Mouse (Mus musculus) heart, embryonic 14.5 days (tissue): ENCODE results near the gene Gm49711. TPM values are rescaled to one million over a fixed set of nuclear protein-coding genes. Genes with fewer than 3 reads are reported as not detected.

Experiments
- ATAC-seq: fragments of 200-750 bp; cut with Nextera tagmentation; 2 replicates; pipeline ENCODE4 v1.8.0; 2017; ENCODE audit warnings: low read depth, moderate TSS enrichment; ENCODE audit not compliant: insufficient number of reproducible peaks, insufficient read depth, low FRiP score
- H3K27ac ChIP-seq, 2 experiments: fragments of 200-500 bp in 1 of 2; fragments of 300-500 bp in 1 of 2; sonication (generic) in 1 of 2; replicated peaks in 1 of 2; 2 replicates each; pipeline ENCODE4 v1.5.1; 2012 to 2014; ENCODE audit warnings: low read depth in 2 of 2, low read length in 2 of 2, control low read depth in 1 of 2, mild to moderate bottlenecking in 1 of 2, mixed read lengths in 1 of 2; ENCODE audit not compliant: control insufficient read depth in 1 of 2, insufficient read depth in 1 of 2
- H3K27me3 ChIP-seq: fragments of 300-500 bp; sonication (generic); 2 replicates; pipeline ENCODE4 v1.6.1; 2014; ENCODE audit warnings: mild to moderate bottlenecking, low read length, control low read depth; ENCODE audit not compliant: control insufficient read depth, insufficient read depth
- H3K36me3 ChIP-seq: fragments of 300-500 bp; sonication (generic); 2 replicates; pipeline ENCODE4 v1.6.1; 2014; ENCODE audit warnings: mild to moderate bottlenecking, control low read depth, low read length, mixed read lengths; ENCODE audit not compliant: control insufficient read depth, insufficient read depth
- H3K4me1 ChIP-seq, 2 experiments: fragments of 200-500 bp in 1 of 2; fragments of 300-500 bp in 1 of 2; sonication (generic) in 1 of 2; 2 replicates each; pipeline ENCODE4 v1.6.1; 2012 to 2014; ENCODE audit warnings: low read length in 2 of 2, control low read depth in 1 of 2, mixed read lengths in 1 of 2; ENCODE audit not compliant: control insufficient read depth in 2 of 2, insufficient read depth in 2 of 2
- H3K4me2 ChIP-seq: fragments of 300-500 bp; sonication (generic); 2 replicates; pipeline ENCODE4 v1.6.1; 2014; ENCODE audit warnings: mild to moderate bottlenecking, low read length
- H3K4me3 ChIP-seq, 2 experiments: fragments of 200-500 bp in 1 of 2; fragments of 300-500 bp in 1 of 2; sonication (generic) in 1 of 2; 2 replicates each; pipeline ENCODE4 v1.5.1; 2012 to 2014; ENCODE audit warnings: low read length in 2 of 2, mild to moderate bottlenecking in 2 of 2, control low read depth in 1 of 2, low read depth in 1 of 2, moderate library complexity in 1 of 2; ENCODE audit not compliant: control insufficient read depth in 1 of 2, insufficient read depth in 1 of 2
- H3K9ac ChIP-seq: fragments of 300-500 bp; sonication (generic); 2 replicates; pipeline ENCODE4 v1.6.1; 2014; ENCODE audit warnings: mild to moderate bottlenecking, low read length
- H3K9me3 ChIP-seq: fragments of 300-500 bp; sonication (generic); 2 replicates; pipeline ENCODE4 v1.6.1; 2016; ENCODE audit warnings: low read length, control low read depth; ENCODE audit not compliant: control insufficient read depth
- WGBS: fragments of 180-500 bp; shearing (Covaris S2); extraction: QIAGEN DNeasy Blood & Tissue Kit; methylation state at CpG from one replicate; pipeline ENCODE4 v1.1.7; 2014; 5-methylcytosine and 5-hydroxymethylcytosine counted together
- polyA plus RNA-seq: library from polyadenylated mRNA; unstranded; fragments of >200 nt; fragmentation: Nextera tagmentation; extraction: Ambion mirVana; gene quantifications from 2 replicates; pipeline ENCODE4 v1.2.1, GENCODE M21; 2014

The Gm49711 gene
- polyA plus RNA-seq, 1 experiment from 2014 or later, result not detected

DNA sequence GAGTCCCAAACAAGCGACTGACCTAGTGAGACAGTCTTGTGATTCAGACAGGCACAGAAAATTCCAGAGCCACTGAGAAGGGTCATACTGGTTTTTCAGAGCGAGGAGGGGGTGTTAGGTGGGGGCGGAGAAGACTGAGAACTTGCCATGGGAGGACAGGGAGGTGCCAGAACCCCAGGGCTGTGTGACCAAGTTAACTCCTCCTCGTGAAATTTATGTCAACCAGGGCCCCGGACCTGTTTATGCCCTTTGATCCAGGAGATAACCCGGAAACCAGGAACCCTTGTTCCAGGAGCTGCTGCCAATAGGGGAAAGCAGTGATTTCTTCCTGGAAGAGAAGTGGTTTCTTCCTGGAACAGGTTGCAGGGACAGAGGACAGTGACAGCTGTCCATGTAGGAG lies 101.0 kb downstream of the Gm49711 start:
- Histone ChIP-seq H3K4me2 (peak overlapping the region; percentile 95), H3K9ac (peak overlapping the region; percentile 61), H3K36me3 (no peaks in the 10 kb centered on the region), H3K27ac (no peak overlapping the region), H3K9me3 (no peaks in the 10 kb centered on the region), H3K4me3 (peak overlapping the region; percentile 53), H3K4me1 (peaks cover 6% of the 10 kb centered on the region in 2 experiments; a peak in 3 of 4 replicates), H3K27me3 (no peaks in the 10 kb centered on the region)
- no peak for ATAC-seq
- WGBS, result 29% methylated on average over 6 of the region's 6 CpGs

DNA sequence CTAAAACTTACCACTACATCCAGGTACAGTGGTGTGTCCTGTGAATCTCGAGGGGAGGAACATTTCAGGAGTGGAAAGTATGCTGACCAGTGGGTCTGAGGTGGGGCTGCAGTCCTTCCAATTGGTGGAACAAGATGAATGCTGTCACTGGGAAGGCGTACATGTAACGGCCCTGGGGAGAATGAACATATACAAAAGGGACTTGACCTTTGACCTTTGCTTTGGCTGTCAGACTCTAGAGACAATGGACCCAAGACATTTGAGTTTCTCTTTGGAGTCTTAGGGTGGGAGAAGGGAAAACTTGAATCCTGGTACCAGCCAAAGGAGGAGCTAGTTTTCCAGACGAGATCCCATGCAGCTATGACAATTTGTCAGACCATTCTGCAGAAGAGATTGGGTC lies 104.2 kb downstream of the Gm49711 start:
- Histone ChIP-seq H3K4me3 (no peak overlapping the region), H3K27ac (no peak overlapping the region), H3K4me1 (peaks cover 6% of the 10 kb centered on the region in 2 experiments; a peak in 3 of 4 replicates), H3K27me3 (no peaks in the 10 kb centered on the region), H3K9ac (no peak overlapping the region), H3K36me3 (no peaks in the 10 kb centered on the region), H3K9me3 (no peaks in the 10 kb centered on the region), H3K4me2 (no peak overlapping the region)
- 78% methylated on average over 4 of the region's 4 CpGs for WGBS
- no peak for ATAC-seq

DNA sequence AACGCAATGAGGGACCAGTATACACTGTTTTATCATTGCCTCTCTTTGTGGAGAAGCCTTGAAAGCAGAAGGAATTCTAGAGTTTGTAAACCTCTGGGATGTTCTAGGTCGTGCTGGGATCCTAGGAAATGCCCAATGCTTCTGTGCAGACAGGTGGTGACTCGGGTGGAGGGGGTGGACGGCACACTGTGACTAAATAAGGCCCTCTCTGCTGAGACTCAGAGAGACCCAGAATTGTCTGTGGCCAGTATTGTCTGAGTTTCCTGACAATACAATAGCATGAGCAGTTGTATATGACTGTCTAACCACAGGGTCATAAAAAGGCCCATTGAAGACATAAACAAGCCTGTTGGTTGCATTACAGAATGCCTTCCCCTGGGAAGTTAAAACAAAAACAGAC lies 105.4 kb downstream of the Gm49711 start:
- Histone ChIP-seq H3K4me1 (peaks cover 4 to 6% of the 10 kb centered on the region in 2 experiments; a peak in 3 of 4 replicates), H3K4me2 (no peak overlapping the region), H3K9me3 (peaks cover 4% of the 10 kb centered on the region; the same call in 1 of the 2 replicates), H3K36me3 (no peaks in the 10 kb centered on the region), H3K9ac (no peak overlapping the region), H3K27ac (no peak overlapping the region), H3K27me3 (no peaks in the 10 kb centered on the region), H3K4me3 (no peak overlapping the region)
- ATAC-seq, result no peak
- 70% methylated on average over 4 of the region's 4 CpGs for WGBS

DNA sequence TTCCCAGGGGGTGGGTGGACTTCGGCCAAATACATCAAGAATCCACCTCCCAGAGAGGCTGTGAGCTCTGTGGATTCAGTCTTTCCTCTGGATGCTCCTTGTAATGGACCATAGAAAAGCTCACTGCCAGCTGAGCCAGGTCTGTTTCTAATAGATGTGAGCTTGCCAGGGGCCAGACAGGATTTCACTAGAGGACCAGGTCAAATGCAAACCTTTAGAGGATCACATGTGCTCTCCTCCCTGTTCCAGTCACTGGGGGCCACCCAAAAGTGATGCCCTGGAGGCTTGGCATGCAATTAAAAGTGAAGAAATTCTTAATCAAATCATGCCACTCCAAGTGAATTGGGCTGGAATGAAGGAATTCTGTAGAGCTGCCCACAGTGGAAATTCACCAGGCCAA lies 117.9 kb downstream of the Gm49711 start:
- H3K27ac ChIP-seq, result no peak overlapping the region
- 91% methylated on average over 1 of the region's 1 CpGs for whole genome bisulfite sequencing
- H3K27me3 ChIP-seq, result no peaks in the 10 kb centered on the region
- no peak for ATAC-seq
- H3K9me3 ChIP-seq, result no peaks in the 10 kb centered on the region
- no peak overlapping the region for H3K4me3 ChIP-seq
- peaks cover 5% of the 10 kb centered on the region in 2 experiments; a peak in 3 of 4 replicates for H3K4me1 ChIP-seq
- no peak overlapping the region for H3K9ac ChIP-seq
- H3K4me2 ChIP-seq, result no peak overlapping the region
- H3K36me3 ChIP-seq, result no peaks in the 10 kb centered on the region

DNA sequence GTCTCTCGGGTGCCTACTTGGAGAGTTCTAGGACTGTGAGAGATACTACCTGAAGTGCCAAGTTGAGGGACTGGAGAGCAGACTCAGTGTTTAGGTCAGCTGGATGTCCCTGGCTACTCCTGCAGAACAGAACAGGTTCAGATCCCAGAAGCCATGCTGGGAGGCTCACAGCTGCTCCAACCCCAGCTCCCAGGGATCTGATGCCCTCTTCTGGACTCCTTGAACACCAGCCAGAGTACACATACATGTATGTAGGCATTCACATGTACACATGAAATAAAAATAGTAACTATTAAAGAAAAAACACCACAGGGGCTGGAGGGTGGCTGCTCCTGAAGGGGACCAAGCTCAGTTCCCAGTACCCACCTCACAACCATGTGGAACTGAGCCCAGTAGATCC lies 119.6 kb downstream of the Gm49711 start:
- peaks cover 3 to 5% of the 10 kb centered on the region in 2 experiments; a peak in 3 of 4 replicates for H3K4me1 ChIP-seq
- ATAC-seq, result no peak
- WGBS, result 96% methylated on average over 1 of the region's 1 CpGs
- no peak overlapping the region for H3K4me3 ChIP-seq
- no peaks in the 10 kb centered on the region for H3K36me3 ChIP-seq
- no peak overlapping the region for H3K4me2 ChIP-seq
- no peaks in the 10 kb centered on the region for H3K9me3 ChIP-seq
- H3K27ac ChIP-seq, result no peak overlapping the region
- no peak overlapping the region for H3K9ac ChIP-seq
- H3K27me3 ChIP-seq, result no peaks in the 10 kb centered on the region

DNA sequence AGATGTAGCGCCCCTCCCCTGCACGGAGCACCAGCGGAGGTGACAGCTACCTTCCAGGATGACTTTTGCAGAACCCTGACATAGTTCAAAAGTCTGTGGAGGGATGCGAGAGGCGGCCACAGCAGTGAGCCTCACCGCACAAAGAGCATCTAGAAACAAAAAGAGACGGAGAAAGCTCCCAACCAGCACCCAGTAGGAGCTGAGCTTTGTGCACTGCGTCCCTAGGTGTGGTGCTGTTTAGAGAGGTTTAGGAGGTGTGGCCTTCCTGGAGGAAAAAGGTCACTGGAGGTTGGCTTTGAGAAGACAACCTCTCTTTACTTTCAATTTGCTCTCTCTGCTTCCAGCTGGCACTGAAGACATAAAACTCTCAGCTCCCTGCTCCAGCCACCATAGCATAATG lies 121.2 kb downstream of the Gm49711 start:
- H3K36me3 ChIP-seq, result no peaks in the 10 kb centered on the region
- 76% methylated on average over 8 of the region's 8 CpGs for WGBS
- H3K27me3 ChIP-seq, result no peaks in the 10 kb centered on the region
- H3K27ac ChIP-seq, result no peak overlapping the region
- ATAC-seq, result no peak
- H3K4me2 ChIP-seq, result no peak overlapping the region
- no peak overlapping the region for H3K9ac ChIP-seq
- H3K4me1 ChIP-seq, result peaks cover 8 to 12% of the 10 kb centered on the region in 2 experiments; a peak in 3 of 4 replicates
- no peak overlapping the region for H3K4me3 ChIP-seq
- H3K9me3 ChIP-seq, result no peaks in the 10 kb centered on the region

DNA sequence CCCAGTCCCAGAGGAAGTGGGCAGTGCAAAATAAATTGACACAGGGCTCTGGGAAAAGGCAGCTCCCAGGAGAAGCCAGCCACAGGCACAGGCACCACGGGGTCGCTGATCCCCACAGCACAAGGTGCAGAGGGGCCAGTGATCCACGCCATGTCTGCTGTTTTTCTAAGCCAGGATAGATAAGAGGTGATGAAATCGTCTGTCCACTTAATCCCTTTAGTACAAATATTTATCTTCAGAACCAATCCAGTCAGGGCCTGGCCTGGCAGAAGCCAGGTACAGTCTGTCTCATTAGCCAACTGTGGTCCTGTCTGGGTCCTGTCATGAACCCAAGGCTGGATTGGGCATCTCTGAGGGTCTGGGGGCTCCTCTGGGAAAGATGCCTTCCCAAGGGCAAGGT lies 125.4 kb downstream of the Gm49711 start:
- Histone ChIP-seq H3K9ac (no peak overlapping the region), H3K4me3 (no peak overlapping the region), H3K27ac (0 out of 4 replicates have a peak overlapping the region, but pooled peaks of 1 of the 2 experiments have one; percentile 9), H3K4me2 (no peak overlapping the region), H3K27me3 (no peaks in the 10 kb centered on the region), H3K36me3 (no peaks in the 10 kb centered on the region), H3K4me1 (peaks cover 8 to 12% of the 10 kb centered on the region in 2 experiments; a peak in 3 of 4 replicates), H3K9me3 (no peaks in the 10 kb centered on the region)
- ATAC-seq, result no peak
- 10% methylated on average over 4 of the region's 4 CpGs for WGBS

DNA sequence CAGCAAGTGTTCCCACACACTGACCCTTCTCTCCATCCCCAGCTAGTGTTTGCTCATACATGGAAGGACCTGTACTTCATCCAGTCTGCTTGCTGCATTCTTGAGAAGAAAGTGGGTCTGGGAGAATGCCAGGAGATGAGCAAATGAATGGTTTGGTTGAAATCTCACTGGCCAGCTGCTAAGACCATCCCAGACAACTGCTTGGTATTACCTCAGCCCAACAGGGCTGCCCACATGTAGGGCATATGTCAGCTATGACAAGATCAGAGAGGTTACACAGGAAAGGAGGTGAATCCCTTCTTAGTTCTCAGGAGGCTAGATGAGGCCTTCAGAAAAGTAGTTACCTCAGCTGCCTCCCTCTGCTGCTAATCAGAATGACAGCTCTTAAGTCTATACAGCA lies 132.5 kb downstream of the Gm49711 start:
- ATAC-seq, result no peak
- Histone ChIP-seq H3K36me3 (no peaks in the 10 kb centered on the region), H3K4me1 (no peaks in the 10 kb centered on the region), H3K27me3 (no peaks in the 10 kb centered on the region), H3K9me3 (no peaks in the 10 kb centered on the region), H3K9ac (no peak overlapping the region), H3K4me3 (no peak overlapping the region), H3K27ac (no peak overlapping the region), H3K4me2 (no peak overlapping the region)
